In the genomic region with DNA sequence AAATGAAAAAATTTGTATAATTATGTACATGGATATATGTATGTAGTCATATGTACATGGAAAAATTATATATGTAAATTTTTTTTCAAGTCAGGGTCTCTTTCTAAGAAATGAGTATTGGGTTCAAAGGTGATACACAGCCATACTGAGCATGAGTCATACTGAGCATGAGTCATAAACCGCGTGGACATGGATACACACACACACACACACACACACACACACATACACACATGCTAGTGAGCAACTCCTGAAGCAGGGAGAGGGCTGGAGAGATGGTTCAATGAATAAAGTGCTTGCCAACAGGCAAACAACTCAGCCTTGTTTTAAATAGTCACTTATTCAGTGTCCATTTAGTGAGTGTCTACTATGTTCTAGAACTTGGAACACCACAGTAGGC, we compare ENCODE assay signal across 32 mouse cellular contexts. TPM values are rescaled to one million over a fixed set of nuclear protein-coding genes. Genes with fewer than 3 reads are reported as not detected.
A peak's percentile ranks its signal among the peaks of the same experiment; 100 is the strongest.
DNase-seq lines count a peak whose midpoint lies in the region; ATAC-seq and TF ChIP-seq lines count a peak whose summit lies in the region.
"Had no signal": no experiment of that assay in that cellular context is flagged by ENCODE, and none has a peak within 500 bp of the region (broad histone marks: within the 10 kb centered on the region; RNA-seq: fewer than 3 reads in every experiment).

No protein-coding gene starts in this region.

- 31% methylated on average over 2 of the region's 2 CpGs for WGBS in intestine, postnatal 0 days

- DNase-seq in adrenal gland, adult 2 months = peak; percentile 24
- no peak for DNase-seq in adrenal gland, postnatal 4 days (ENCODE audit: low spot score in 2 of 2)
- peak; percentile 84 for DNase-seq in NIH3T3 (ENCODE audit: low read depth)
- no peak for DNase-seq in spleen, postnatal 36 days (ENCODE audit: low spot score in 2 of 2)
- DNase-seq in kidney, adult 8-10 months = no peak
- DNase-seq: adrenal gland, postnatal 25 days; B cell, adult 2 months; cerebellum, adult 8-10 months; cerebellum, postnatal 25 days; forebrain, postnatal 0 days; gastrocnemius, postnatal 10 days; heart, postnatal 14 days; kidney, postnatal 14 days; left cerebral cortex, postnatal 4 days; liver, embryonic 13.5 days; lung, adult 2 months; right cerebral cortex, postnatal 25 days; thymus, adult 18-20 months; thymus, postnatal 36 days had no signal

- H3K79me2 ChIP-seq in C2C12 (ENCODE audit: control insufficient read depth, insufficient read depth) = no peaks in the 10 kb centered on the region

- H3K27ac ChIP-seq in intestine, postnatal 0 days (ENCODE audit: low read depth, low read length) = no peak overlapping the region
- H3K27ac ChIP-seq: heart, embryonic 13.5 days; hindbrain, embryonic 10.5 days; hindbrain, embryonic 15.5 days; layer of hippocampus, adult 2 months; liver, embryonic 13.5 days had no signal

- H3K4me3 ChIP-seq in C2C12 (ENCODE audit: insufficient read depth, poor library complexity, severe bottlenecking) = no peak overlapping the region
- H3K4me3 ChIP-seq in intestine, postnatal 0 days (ENCODE audit: low read depth, low read length) = no peak overlapping the region
- H3K4me3 ChIP-seq: forebrain, embryonic 10.5 days; heart, embryonic 13.5 days; hindbrain, embryonic 10.5 days; hindbrain, embryonic 15.5 days; layer of hippocampus, adult 2 months; liver, embryonic 13.5 days; midbrain, embryonic 10.5 days had no signal

- no peak overlapping the region for H3K4me2 ChIP-seq in intestine, postnatal 0 days (replicated peaks; ENCODE audit: low read depth)
- H3K4me2 ChIP-seq: heart, embryonic 13.5 days; hindbrain, embryonic 15.5 days; liver, embryonic 13.5 days had no signal

- no peaks in the 10 kb centered on the region for H3K4me1 ChIP-seq in intestine, postnatal 0 days (replicated peaks; ENCODE audit: control insufficient read depth, insufficient read depth, low read length)
- H3K4me1 ChIP-seq: liver, embryonic 13.5 days had no signal

- H3K9ac ChIP-seq in intestine, postnatal 0 days (ENCODE audit: low read depth, low read length) = no peak overlapping the region
- H3K9ac ChIP-seq: forebrain, postnatal 0 days; heart, embryonic 13.5 days; hindbrain, embryonic 15.5 days; liver, embryonic 13.5 days had no signal

- no peaks in the 10 kb centered on the region for H3K79me3 ChIP-seq in C2C12 (ENCODE audit: low read depth)

- no peak for TF ChIP-seq CTCF in C2C12 (IDR thresholded peaks at IDR 0.05; ENCODE audit: control insufficient read depth, insufficient read depth, insufficient read length)
- TF ChIP-seq CTCF in intestine, postnatal 0 days (IDR thresholded peaks at IDR 0.05; ENCODE audit: low read depth) = no peak

- H3K36me3 ChIP-seq in C2C12 (ENCODE audit: control insufficient read depth, insufficient read depth) = no peaks in the 10 kb centered on the region
- H3K36me3 ChIP-seq in intestine, postnatal 0 days (ENCODE audit: control insufficient read depth, insufficient read depth) = no peaks in the 10 kb centered on the region
- H3K36me3 ChIP-seq: forebrain, embryonic 10.5 days; heart, embryonic 13.5 days; hindbrain, embryonic 10.5 days; hindbrain, embryonic 15.5 days; liver, embryonic 13.5 days; midbrain, embryonic 10.5 days had no signal

- H3K9me3 ChIP-seq in intestine, postnatal 0 days (ENCODE audit: control insufficient read depth) = no peaks in the 10 kb centered on the region
- H3K9me3 ChIP-seq: forebrain, embryonic 10.5 days; heart, embryonic 13.5 days; hindbrain, embryonic 10.5 days; hindbrain, embryonic 15.5 days; liver, embryonic 13.5 days; midbrain, embryonic 10.5 days had no signal

- H3ac ChIP-seq in C2C12 (ENCODE audit: control insufficient read depth, insufficient read length, low read depth) = no peak overlapping the region

- H3K27me3 ChIP-seq in C2C12 (ENCODE audit: control insufficient read depth, insufficient read depth, insufficient read length) = no peaks in the 10 kb centered on the region
- no peaks in the 10 kb centered on the region for H3K27me3 ChIP-seq in intestine, postnatal 0 days (replicated peaks; ENCODE audit: control insufficient read depth, insufficient read depth, low read length)
- H3K27me3 ChIP-seq: heart, embryonic 13.5 days; hindbrain, embryonic 15.5 days; liver, embryonic 13.5 days; Patski had no signal

- ATAC-seq in intestine, postnatal 0 days = peak; percentile 61
- ATAC-seq in cerebellum, adult (ENCODE audit: insufficient number of reproducible peaks, low FRiP score, low TSS enrichment) = no peak
- ATAC-seq: forebrain, postnatal 0 days; midbrain, embryonic 16.5 days; Patski had no signal

TF ChIP-seq in C2C12, 6 proteins besides CTCF, POLR2A, EP300 and RAD21:
- TF ChIP-seq FOSL1 (IDR thresholded peaks at IDR 0.05; ENCODE audit: insufficient read depth, low read length, poor library complexity, severe bottlenecking) (peak; percentile 28), MAX (IDR thresholded peaks at IDR 0.05) (no peak)

RNA-seq across cellular contexts. Expression of a gene that starts 37.4 kb away (rescaled TPM):
- total RNA-seq in adrenal gland, adult 2 months (2021) = 1 to 10 TPM; 1.9 to 3.5 TPM
- polyA plus RNA-seq in adrenal gland, adult 2 months (2012; rRNA removed) = 1.3 and 1.5 TPM in 2 replicates
- 1 to 10 TPM; 2.3 to 2.9 TPM for total RNA-seq in adrenal gland, postnatal 4 days (2021)
- polyA plus RNA-seq in C2C12 (2012; fragmentation: generic; extraction: Trizol) = 0.14 TPM
- 0.46 TPM in 2 replicates for polyA plus RNA-seq in intestine, postnatal 0 days (2015; fragmentation: Nextera tagmentation; extraction: Ambion mirVana)
- total RNA-seq: megakaryocyte progenitor cell, adult 5-6 weeks; neutrophil, adult 5-6 weeks had no signal

Comparison
In these comparisons a context has a peak if more than half of its experiments do, and no peak if none do; other contexts are left out.
1. DNase-seq: peak in adrenal gland, adult 2 months (single experiment) and NIH3T3 (single experiment); none in adrenal gland, postnatal 4 days (0 of 2), spleen, postnatal 36 days (0 of 2) and kidney, adult 8-10 months (0 of 2).